Mouse (Mus musculus) MEL (cell line): ENCODE data around the gene Phyh.

Experiments used
- CHD2 ChIP-seq: IDR thresholded peaks from 2 replicates; pipeline ENCODE4 v1.6.1; 2011; ENCODE audit warnings: low read length, improper control_type of control experiment
- CTCF ChIP-seq, 3 experiments: IDR thresholded peaks in 2 of 3; conservative IDR thresholded peaks in 1 of 3; 2 replicates each; pipeline ENCODE4 v1.5.1; 2011 to 2012; ENCODE audit warnings: low read length in 3 of 3, low read depth in 2 of 3, mild to moderate bottlenecking in 2 of 3, improper control_type of control experiment in 1 of 3, inconsistent platforms in 1 of 3, mixed read lengths in 1 of 3, moderate library complexity in 1 of 3; ENCODE audit not compliant: control insufficient read depth in 1 of 3, insufficient read depth in 1 of 3, poor library complexity in 1 of 3, severe bottlenecking in 1 of 3
- E2F4 ChIP-seq: IDR thresholded peaks from 2 replicates; pipeline ENCODE4 v1.6.1; 2011; ENCODE audit warnings: low read depth, low read length, improper control_type of control experiment, borderline replicate concordance
- GATA1 ChIP-seq: IDR thresholded peaks from 2 replicates; pipeline ENCODE4 v1.6.1; 2011; ENCODE audit warnings: low read depth, low read length, improper control_type of control experiment
- KAT2A ChIP-seq: conservative IDR thresholded peaks from 2 replicates; pipeline ENCODE4 v1.6.1; 2012; ENCODE audit warnings: low read depth, low read length, improper control_type of control experiment, inconsistent platforms
- MAFK ChIP-seq: IDR thresholded peaks from 2 replicates; pipeline ENCODE4 v1.6.1; 2011; ENCODE audit warnings: low read depth, mild to moderate bottlenecking, low read length, improper control_type of control experiment, borderline replicate concordance
- MAZ ChIP-seq: IDR thresholded peaks from 2 replicates; pipeline ENCODE4 v1.6.1; 2012; ENCODE audit warnings: low read depth, mild to moderate bottlenecking, inconsistent platforms, low read length, improper control_type of control experiment
- NELFE ChIP-seq: IDR thresholded peaks from 2 replicates; pipeline ENCODE4 v1.6.1; 2011; ENCODE audit warnings: low read depth, low read length, improper control_type of control experiment
- POLR2A ChIP-seq, 2 experiments: IDR thresholded peaks; 2 replicates each; pipeline ENCODE4 v1.6.1; 2011 to 2012; ENCODE audit warnings: low read length in 2 of 2, mild to moderate bottlenecking in 2 of 2, control low read depth in 1 of 2, improper control_type of control experiment in 1 of 2, low read depth in 1 of 2, moderate library complexity in 1 of 2; ENCODE audit not compliant: control insufficient read depth in 1 of 2, insufficient read depth in 1 of 2, poor library complexity in 1 of 2
- POLR2AphosphoS2 ChIP-seq: IDR thresholded peaks from 2 replicates; pipeline ENCODE4 v1.6.1; 2011; ENCODE audit warnings: low read length, improper control_type of control experiment
- POLR2AphosphoS5 ChIP-seq: IDR thresholded peaks from 2 replicates; pipeline ENCODE4 v1.6.1; 2012; ENCODE audit warnings: low read depth, borderline replicate concordance, mild to moderate bottlenecking, inconsistent platforms, low read length, moderate library complexity, mixed read lengths
- SMC3 ChIP-seq: IDR thresholded peaks from 2 replicates; pipeline ENCODE4 v1.6.1; 2011; ENCODE audit warnings: low read depth, low read length, improper control_type of control experiment
- USF1 ChIP-seq: IDR thresholded peaks from 2 replicates; pipeline ENCODE4 v1.6.1; 2014; ENCODE audit warnings: low read depth, mild to moderate bottlenecking, inconsistent platforms, low read length, improper control_type of control experiment, moderate library complexity
- ZKSCAN1 ChIP-seq: IDR thresholded peaks from 2 replicates; pipeline ENCODE4 v1.6.1; 2012; ENCODE audit warnings: low read depth, mild to moderate bottlenecking, inconsistent platforms, low read length, improper control_type of control experiment, moderate library complexity

- TF ChIP-seq POLR2A (IDR thresholded peaks at IDR 0.05; ENCODE audit: control insufficient read depth in 1 of 2, insufficient read depth in 1 of 2, low read depth in 1 of 2, low read length in 2 of 2, poor library complexity in 1 of 2) (no peak), KAT2A (no peak), E2F4 (no peak), CTCF (IDR thresholded peaks at IDR 0.05 in 2 of 3, conservative IDR thresholded peaks at IDR 0.05 in 1 of 3; ENCODE audit: control insufficient read depth in 1 of 3, insufficient read depth in 1 of 3, low read depth in 2 of 3, low read length in 3 of 3, poor library complexity in 1 of 3, severe bottlenecking in 1 of 3) (no peak), USF1 (no peak), SMC3 (no peak), POLR2AphosphoS2 (no peak), CHD2 (no peak), ZKSCAN1 (no peak), GATA1 (no peak), POLR2AphosphoS5 (no peak), MAZ (no peak), MAFK (no peak), NELFE (no peak)
Measured at GRCm38 (mm10) chr2:4958039-4958438, 39.2 kb downstream of the Phyh start.
